Mouse (Mus musculus) cerebellum, adult 9-10 months (tissue): ENCODE results near the gene Grm7.

ENCODE experiments used
- DNase-seq: peaks from one replicate; pipeline ENCODE4 v3.0.0; 2022

Grm7 gene

DNA sequence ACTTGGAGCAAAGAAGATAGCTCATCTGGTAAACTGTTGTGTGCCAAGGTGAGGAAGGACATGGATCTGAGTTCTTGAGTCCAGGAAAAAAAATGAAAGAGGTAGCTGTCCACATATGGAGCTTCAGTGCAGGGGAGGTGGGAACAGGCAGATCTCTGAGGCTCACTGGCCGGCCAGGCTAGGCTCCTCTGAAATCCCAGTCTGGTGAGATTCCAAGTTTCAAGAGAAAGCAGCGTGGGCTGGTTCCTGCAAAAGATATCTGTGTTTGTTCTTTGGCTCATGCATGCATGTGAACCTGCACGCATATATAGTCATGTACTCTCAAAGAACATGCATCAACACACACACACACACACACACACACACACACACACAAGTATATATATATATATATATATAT is 942.2 kb downstream of the Grm7 start:
- DNase-seq: no peak

DNA sequence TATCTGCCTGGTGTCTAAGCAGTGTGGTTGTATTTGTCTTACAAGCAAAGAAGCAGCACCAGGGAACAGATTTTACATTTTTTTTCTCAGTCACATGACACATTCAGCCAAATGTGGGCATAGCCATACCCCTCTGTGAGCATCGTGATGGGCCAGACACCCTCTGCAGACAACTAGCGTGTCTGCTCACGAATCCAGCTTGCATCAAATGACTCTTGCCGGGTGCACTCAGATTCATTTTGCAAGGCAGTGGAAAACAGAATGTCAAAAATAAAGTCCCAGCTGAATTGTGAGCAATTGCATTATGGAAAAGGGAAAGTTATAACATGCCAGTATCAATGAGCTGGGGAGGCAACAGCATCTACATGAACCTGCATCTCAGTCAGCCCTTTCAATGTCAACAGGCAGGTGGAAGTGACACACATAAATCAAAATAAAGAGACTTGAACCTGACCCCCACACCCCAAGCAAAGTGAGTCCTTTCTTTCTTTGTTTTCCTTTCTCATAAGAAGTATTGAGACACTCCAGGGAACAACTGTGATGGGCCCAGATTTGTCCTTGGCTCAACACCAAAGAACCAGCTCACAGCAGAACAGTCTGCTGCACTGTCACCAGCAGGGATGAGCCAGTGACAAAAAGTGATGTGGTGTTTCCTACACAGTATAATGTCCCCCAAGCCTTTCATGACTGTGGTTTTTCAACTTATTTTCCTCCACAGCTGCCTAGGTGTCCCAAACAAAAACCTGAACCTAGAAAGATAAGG is 956.7 kb downstream of the Grm7 start:
- no peak for DNase-seq

- DNase-seq: no peak
Observed at GRCm38 (mm10) chr6:111610396-111610795, 965.0 kb downstream of the Grm7 start.

- no peak for DNase-seq
Observed at GRCm38 (mm10) chr6:111613834-111614233, 968.5 kb downstream of the Grm7 start.
